Mouse (Mus musculus) activated CD4-positive, CD25-positive, alpha-beta regulatory T cell, adult 4 months (primary cell): ENCODE measurements around the gene Mab21l3. TPM values are rescaled to one million over a fixed set of nuclear protein-coding genes. Genes with fewer than 3 reads are reported as not detected.

Experiments used
- ATAC-seq: one replicate; pipeline ENCODE4 v1.8.0; 2017
- polyA plus RNA-seq, 2 experiments: library from polyadenylated mRNA; unstranded; fragments of 100-300 nt; shearing (Covaris generic); gene quantifications; one replicate each; pipeline ENCODE4 v1.2.1; 2017

Gene Mab21l3
- polyA plus RNA-seq, result not detected

- no peak for ATAC-seq
Observed at GRCm38 (mm10) chr3:101848816-101849215, at the start of gene Mab21l3. TSS of gene Mab21l3 (minus strand) at chr3:101848959.

GRCm38 (mm10) chr3:101897377-101897974 lies 48.7 kb upstream of the Mab21l3 start:
- no peak for ATAC-seq

GRCm38 (mm10) chr3:101896893-101897292 lies 48.1 kb upstream of the Mab21l3 start:
- ATAC-seq, result peak; percentile 61

GRCm38 (mm10) chr3:101895376-101895910 lies 46.7 kb upstream of the Mab21l3 start:
- no peak for ATAC-seq

- no peak for ATAC-seq
Observed at GRCm38 (mm10) chr3:101885591-101885990, 36.8 kb upstream of the Mab21l3 start.

- ATAC-seq, result no peak
Observed at GRCm38 (mm10) chr3:101885041-101885440, 36.3 kb upstream of the Mab21l3 start.

GRCm38 (mm10) chr3:101883902-101884301 lies 35.1 kb upstream of the Mab21l3 start:
- ATAC-seq, result peak; percentile 38

- ATAC-seq, result no peak
Observed at GRCm38 (mm10) chr3:101881721-101882120, 33.0 kb upstream of the Mab21l3 start.

GRCm38 (mm10) chr3:101880818-101881217 lies 32.1 kb upstream of the Mab21l3 start:
- ATAC-seq, result no peak

GRCm38 (mm10) chr3:101878136-101878535 lies 29.4 kb upstream of the Mab21l3 start:
- ATAC-seq, result no peak

- no peak for ATAC-seq
Observed at GRCm38 (mm10) chr3:101876459-101877285, 27.9 kb upstream of the Mab21l3 start.

GRCm38 (mm10) chr3:101875258-101875920 lies 26.6 kb upstream of the Mab21l3 start:
- no peak for ATAC-seq

GRCm38 (mm10) chr3:101873061-101873675 lies 24.4 kb upstream of the Mab21l3 start:
- no peak for ATAC-seq

GRCm38 (mm10) chr3:101871951-101872350 lies 23.2 kb upstream of the Mab21l3 start:
- no peak for ATAC-seq

- ATAC-seq, result no peak
Observed at GRCm38 (mm10) chr3:101867001-101867421, 18.3 kb upstream of the Mab21l3 start.

GRCm38 (mm10) chr3:101861856-101862255 lies 13.1 kb upstream of the Mab21l3 start:
- ATAC-seq, result no peak

- no peak for ATAC-seq
Observed at GRCm38 (mm10) chr3:101860151-101860550, 11.4 kb upstream of the Mab21l3 start.

GRCm38 (mm10) chr3:101859740-101860139 lies 11.0 kb upstream of the Mab21l3 start:
- ATAC-seq, result no peak

GRCm38 (mm10) chr3:101854075-101854474 lies 5.3 kb upstream of the Mab21l3 start:
- ATAC-seq, result no peak

GRCm38 (mm10) chr3:101851363-101851762 lies 2.6 kb upstream of the Mab21l3 start:
- no peak for ATAC-seq

- ATAC-seq, result no peak
Observed at GRCm38 (mm10) chr3:101846096-101846495, 2.7 kb downstream of the Mab21l3 start.

GRCm38 (mm10) chr3:101842372-101843094 lies 6.2 kb downstream of the Mab21l3 start:
- no peak for ATAC-seq
